Mouse (Mus musculus) midbrain, embryonic 15.5 days (tissue): Measurements from ENCODE around the gene Phc3. TPM values are rescaled to one million over a fixed set of nuclear protein-coding genes. Genes with fewer than 3 reads are reported as not detected.

Experiments used
- ATAC-seq: fragments of 200-750 bp; cut with Nextera tagmentation; replicated peaks from 2 replicates; pipeline ENCODE4 v1.8.0; 2017; ENCODE audit warnings: moderate TSS enrichment
- H3K27ac ChIP-seq: fragments of 300-500 bp; sonication (generic); 2 replicates; pipeline ENCODE4 v1.5.1; 2015; ENCODE audit warnings: mild to moderate bottlenecking, inconsistent platforms
- H3K27me3 ChIP-seq: fragments of 300-500 bp; sonication (generic); replicated peaks from 2 replicates; pipeline ENCODE4 v1.6.1; 2015; ENCODE audit warnings: inconsistent platforms
- H3K36me3 ChIP-seq: fragments of 300-500 bp; sonication (generic); replicated peaks from 2 replicates; pipeline ENCODE4 v1.6.1; 2015; ENCODE audit warnings: inconsistent platforms
- H3K4me1 ChIP-seq: fragments of 300-500 bp; sonication (generic); 2 replicates; pipeline ENCODE4 v1.6.1; 2015; ENCODE audit warnings: inconsistent platforms
- H3K4me2 ChIP-seq: fragments of 300-500 bp; sonication (generic); 2 replicates; pipeline ENCODE4 v1.6.1; 2015; ENCODE audit warnings: inconsistent platforms, mild to moderate bottlenecking, moderate library complexity
- H3K4me3 ChIP-seq: fragments of 300-500 bp; sonication (generic); 2 replicates; pipeline ENCODE4 v1.5.1; 2015; ENCODE audit warnings: mild to moderate bottlenecking, inconsistent platforms
- H3K9ac ChIP-seq: fragments of 300-500 bp; sonication (generic); 2 replicates; pipeline ENCODE4 v1.6.1; 2015; ENCODE audit warnings: mild to moderate bottlenecking, inconsistent platforms
- H3K9me3 ChIP-seq: fragments of 300-500 bp; sonication (generic); 2 replicates; pipeline ENCODE4 v1.6.1; 2016; ENCODE audit warnings: inconsistent platforms
- WGBS: fragments of 180-500 bp; shearing (Covaris S2); methylation state at CpG from one replicate; pipeline ENCODE4 v1.1.7; 2015; ENCODE audit warnings: mixed read lengths; 5-methylcytosine and 5-hydroxymethylcytosine counted together
- polyA plus RNA-seq: library from polyadenylated mRNA; unstranded; fragments of >200 nt; fragmentation: Nextera tagmentation; extraction: Ambion mirVana; gene quantifications from 2 replicates; pipeline ENCODE4 v1.2.1, GENCODE M21; 2015

Gene Phc3
- polyA plus RNA-seq, 1 experiment from 2014 or later: 8.6 TPM

GRCm38 (mm10) chr3:30964216-30964615 is 5.0 kb downstream of the Phc3 start:
- Histone ChIP-seq H3K9ac (no peak overlapping the region), H3K4me2 (no peak overlapping the region), H3K27ac (no peak overlapping the region), H3K9me3 (no peaks in the 10 kb centered on the region), H3K36me3 (peaks cover 41% of the 10 kb centered on the region), H3K4me1 (peaks cover 14% of the 10 kb centered on the region), H3K27me3 (no peaks in the 10 kb centered on the region), H3K4me3 (no peak overlapping the region)
- ATAC-seq: no peak
- WGBS: 85% methylated on average over 3 of the region's 3 CpGs

GRCm38 (mm10) chr3:30963100-30963499 is 6.1 kb downstream of the Phc3 start:
- 92% methylated on average over 4 of the region's 4 CpGs for WGBS
- Histone ChIP-seq H3K9ac (no peak overlapping the region), H3K4me1 (peaks cover 12% of the 10 kb centered on the region), H3K4me2 (no peak overlapping the region), H3K9me3 (no peaks in the 10 kb centered on the region), H3K27me3 (no peaks in the 10 kb centered on the region), H3K4me3 (no peak overlapping the region), H3K27ac (no peak overlapping the region), H3K36me3 (peaks cover 50% of the 10 kb centered on the region)
- ATAC-seq: no peak

GRCm38 (mm10) chr3:30959868-30960831 is 9.1 kb downstream of the Phc3 start:
- 80% methylated on average over 7 of the region's 7 CpGs for WGBS
- Histone ChIP-seq H3K4me3 (no peak overlapping the region), H3K4me1 (no peaks in the 10 kb centered on the region), H3K9ac (no peak overlapping the region), H3K9me3 (no peaks in the 10 kb centered on the region), H3K27me3 (no peaks in the 10 kb centered on the region), H3K4me2 (no peak overlapping the region), H3K36me3 (peaks cover 58% of the 10 kb centered on the region), H3K27ac (no peak overlapping the region)
- ATAC-seq: no peak

- H3K4me1 ChIP-seq: no peaks in the 10 kb centered on the region
- H3K9ac ChIP-seq: no peak overlapping the region
- WGBS: 88% methylated on average over 2 of the region's 2 CpGs
- H3K27ac ChIP-seq: no peak overlapping the region
- H3K4me3 ChIP-seq: no peak overlapping the region
- peaks cover 48% of the 10 kb centered on the region for H3K36me3 ChIP-seq
- H3K4me2 ChIP-seq: no peak overlapping the region
- no peaks in the 10 kb centered on the region for H3K27me3 ChIP-seq
- no peak for ATAC-seq
- no peaks in the 10 kb centered on the region for H3K9me3 ChIP-seq
These were observed 10.5 kb downstream of the Phc3 start for GRCm38 (mm10) chr3:30958709-30959108.

GRCm38 (mm10) chr3:30956327-30956726 is 12.9 kb downstream of the Phc3 start:
- no peaks in the 10 kb centered on the region for H3K4me1 ChIP-seq
- no peak overlapping the region for H3K9ac ChIP-seq
- no peak overlapping the region for H3K4me2 ChIP-seq
- no peak overlapping the region for H3K4me3 ChIP-seq
- ATAC-seq: no peak
- no peaks in the 10 kb centered on the region for H3K9me3 ChIP-seq
- peaks cover 36% of the 10 kb centered on the region for H3K36me3 ChIP-seq
- H3K27me3 ChIP-seq: no peaks in the 10 kb centered on the region
- WGBS: 95% methylated on average over 6 of the region's 6 CpGs
- H3K27ac ChIP-seq: no peak overlapping the region

- Histone ChIP-seq H3K4me2 (no peak overlapping the region), H3K27me3 (no peaks in the 10 kb centered on the region), H3K27ac (no peak overlapping the region), H3K9me3 (no peaks in the 10 kb centered on the region), H3K4me3 (no peak overlapping the region), H3K9ac (no peak overlapping the region), H3K4me1 (no peaks in the 10 kb centered on the region), H3K36me3 (peaks cover 20% of the 10 kb centered on the region)
- 89% methylated on average over 12 of the region's 12 CpGs for WGBS
- ATAC-seq: no peak
These were observed 16.7 kb downstream of the Phc3 start for GRCm38 (mm10) chr3:30952273-30953070.

GRCm38 (mm10) chr3:30951652-30952051 is 17.6 kb downstream of the Phc3 start:
- Histone ChIP-seq H3K4me1 (no peaks in the 10 kb centered on the region), H3K36me3 (peaks cover 14% of the 10 kb centered on the region), H3K9ac (no peak overlapping the region), H3K27ac (no peak overlapping the region), H3K9me3 (no peaks in the 10 kb centered on the region), H3K4me2 (no peak overlapping the region), H3K4me3 (no peak overlapping the region), H3K27me3 (no peaks in the 10 kb centered on the region)
- ATAC-seq: no peak
- WGBS: 87% methylated on average over 3 of the region's 3 CpGs

GRCm38 (mm10) chr3:30934384-30934783 is 34.8 kb downstream of the Phc3 start:
- H3K9me3 ChIP-seq: no peaks in the 10 kb centered on the region
- no peak overlapping the region for H3K4me3 ChIP-seq
- peaks cover 27% of the 10 kb centered on the region for H3K36me3 ChIP-seq
- no peaks in the 10 kb centered on the region for H3K4me1 ChIP-seq
- no peak overlapping the region for H3K4me2 ChIP-seq
- H3K27ac ChIP-seq: no peak overlapping the region
- H3K27me3 ChIP-seq: no peaks in the 10 kb centered on the region
- ATAC-seq: no peak
- H3K9ac ChIP-seq: no peak overlapping the region

- H3K9ac ChIP-seq: no peak overlapping the region
- no peak overlapping the region for H3K27ac ChIP-seq
- no peak overlapping the region for H3K4me2 ChIP-seq
- no peaks in the 10 kb centered on the region for H3K9me3 ChIP-seq
- H3K27me3 ChIP-seq: no peaks in the 10 kb centered on the region
- peaks cover 16% of the 10 kb centered on the region; the same call in 1 of the 2 replicates for H3K36me3 ChIP-seq
- H3K4me1 ChIP-seq: no peaks in the 10 kb centered on the region
- WGBS: 27% methylated on average over 3 of the region's 3 CpGs
- no peak overlapping the region for H3K4me3 ChIP-seq
- ATAC-seq: no peak
These were observed 39.4 kb downstream of the Phc3 start for GRCm38 (mm10) chr3:30929828-30930227.

GRCm38 (mm10) chr3:30927664-30928063 is 41.6 kb downstream of the Phc3 start:
- H3K36me3 ChIP-seq: peaks cover 16% of the 10 kb centered on the region; the same call in 1 of the 2 replicates
- whole genome bisulfite sequencing: 93% methylated on average over 3 of the region's 3 CpGs
- H3K9ac ChIP-seq: no peak overlapping the region
- no peak overlapping the region for H3K27ac ChIP-seq
- ATAC-seq: no peak
- no peaks in the 10 kb centered on the region for H3K9me3 ChIP-seq
- H3K4me3 ChIP-seq: no peak overlapping the region
- no peaks in the 10 kb centered on the region for H3K4me1 ChIP-seq
- H3K4me2 ChIP-seq: no peak overlapping the region
- no peaks in the 10 kb centered on the region for H3K27me3 ChIP-seq

GRCm38 (mm10) chr3:30917160-30917559 is 52.1 kb downstream of the Phc3 start:
- H3K9ac ChIP-seq: no peak overlapping the region
- no peaks in the 10 kb centered on the region for H3K27me3 ChIP-seq
- no peaks in the 10 kb centered on the region for H3K4me1 ChIP-seq
- no peaks in the 10 kb centered on the region for H3K9me3 ChIP-seq
- H3K36me3 ChIP-seq: peaks cover 29% of the 10 kb centered on the region
- H3K4me2 ChIP-seq: no peak overlapping the region
- WGBS: 87% methylated on average over 4 of the region's 4 CpGs
- H3K4me3 ChIP-seq: no peak overlapping the region
- no peak for ATAC-seq
- H3K27ac ChIP-seq: no peak overlapping the region

GRCm38 (mm10) chr3:30904658-30905057 is 64.6 kb downstream of the Phc3 start:
- H3K27me3 ChIP-seq: no peaks in the 10 kb centered on the region
- H3K9ac ChIP-seq: no peak overlapping the region
- H3K4me1 ChIP-seq: no peaks in the 10 kb centered on the region
- no peak for ATAC-seq
- H3K4me2 ChIP-seq: no peak overlapping the region
- peaks cover 25% of the 10 kb centered on the region for H3K36me3 ChIP-seq
- no peak overlapping the region for H3K4me3 ChIP-seq
- H3K9me3 ChIP-seq: no peaks in the 10 kb centered on the region
- no peak overlapping the region for H3K27ac ChIP-seq
- WGBS: 95% methylated on average over 1 of the region's 1 CpGs
